Mouse (Mus musculus) MEL (cell line): Measurements from ENCODE around the gene Gtf2h2. TPM values are rescaled to one million over a fixed set of nuclear protein-coding genes. Genes with fewer than 3 reads are reported as not detected.

Source experiments
- DNase-seq: peaks from one replicate; pipeline ENCODE4 v3.0.0; 2011; ENCODE audit warnings: low read depth, low spot score
- H3K27ac ChIP-seq: 2 replicates; pipeline ENCODE4 v1.5.1; 2012; ENCODE audit warnings: low read depth, mild to moderate bottlenecking, control low read depth, low read length, moderate library complexity; ENCODE audit not compliant: control insufficient read depth
- H3K27me3 ChIP-seq, 2 experiments: fragments of 150-350 bp in 1 of 2; sonication (generic) in 1 of 2; 2 replicates each; pipeline ENCODE4 v1.6.1; 2012; ENCODE audit warnings: low read length in 2 of 2, mild to moderate bottlenecking in 2 of 2, improper control_type of control experiment in 1 of 2, moderate library complexity in 1 of 2; ENCODE audit not compliant: insufficient read depth in 2 of 2, control insufficient read depth in 1 of 2
- H3K36me3 ChIP-seq, 2 experiments: 2 replicates each; pipeline ENCODE4 v1.6.1; 2012 to 2014; ENCODE audit warnings: low read length in 2 of 2, improper control_type of control experiment in 1 of 2, inconsistent platforms in 1 of 2, mild to moderate bottlenecking in 1 of 2; ENCODE audit not compliant: insufficient read depth in 2 of 2, control insufficient read depth in 1 of 2
- H3K4me1 ChIP-seq, 2 experiments: fragments of 150-350 bp in 1 of 2; sonication (generic) in 1 of 2; 2 replicates each; pipeline ENCODE4 v1.6.1; 2012; ENCODE audit warnings: low read length in 2 of 2, improper control_type of control experiment in 1 of 2, mild to moderate bottlenecking in 1 of 2; ENCODE audit not compliant: insufficient read depth in 2 of 2, control insufficient read depth in 1 of 2
- H3K4me3 ChIP-seq, 2 experiments: fragments of 150-350 bp in 1 of 2; sonication (generic) in 1 of 2; 2 replicates each; pipeline ENCODE4 v1.5.1; 2012; ENCODE audit warnings: low read depth in 2 of 2, low read length in 2 of 2, mild to moderate bottlenecking in 2 of 2, moderate library complexity in 2 of 2, control low read depth in 1 of 2, improper control_type of control experiment in 1 of 2; ENCODE audit not compliant: control insufficient read depth in 1 of 2, insufficient read depth in 1 of 2
- H3K79me2 ChIP-seq: 2 replicates; pipeline ENCODE4 v1.6.1; 2012; ENCODE audit warnings: mild to moderate bottlenecking, low read length, moderate library complexity; ENCODE audit not compliant: control insufficient read depth, poor library complexity, insufficient read depth
- H3K9ac ChIP-seq: 2 replicates; pipeline ENCODE4 v1.6.1; 2012; ENCODE audit warnings: low read depth, mild to moderate bottlenecking, control low read depth, low read length, moderate library complexity; ENCODE audit not compliant: control insufficient read depth, poor library complexity, severe bottlenecking
- H3K9me3 ChIP-seq: fragments of 150-350 bp; sonication (generic); replicated peaks from 2 replicates; pipeline ENCODE4 v1.6.1; 2012; ENCODE audit warnings: mild to moderate bottlenecking, low read length, improper control_type of control experiment, moderate library complexity; ENCODE audit not compliant: insufficient read depth
- BHLHE40 ChIP-seq: IDR thresholded peaks from 2 replicates; pipeline ENCODE4 v1.6.1; 2012; ENCODE audit warnings: low read depth, mild to moderate bottlenecking, inconsistent platforms, low read length, improper control_type of control experiment, borderline replicate concordance
- CHD2 ChIP-seq: IDR thresholded peaks from 2 replicates; pipeline ENCODE4 v1.6.1; 2011; ENCODE audit warnings: low read length, improper control_type of control experiment
- CTCF ChIP-seq, 3 experiments: IDR thresholded peaks in 2 of 3; conservative IDR thresholded peaks in 1 of 3; 2 replicates each; pipeline ENCODE4 v1.5.1; 2011 to 2012; ENCODE audit warnings: low read length in 3 of 3, low read depth in 2 of 3, mild to moderate bottlenecking in 2 of 3, improper control_type of control experiment in 1 of 3, inconsistent platforms in 1 of 3, mixed read lengths in 1 of 3, moderate library complexity in 1 of 3; ENCODE audit not compliant: control insufficient read depth in 1 of 3, insufficient read depth in 1 of 3, poor library complexity in 1 of 3, severe bottlenecking in 1 of 3
- ELF1 ChIP-seq: IDR thresholded peaks from 2 replicates; pipeline ENCODE4 v1.6.1; 2014; ENCODE audit warnings: low read depth, mild to moderate bottlenecking, inconsistent platforms, low read length, improper control_type of control experiment, moderate library complexity
- ETS1 ChIP-seq: IDR thresholded peaks from 2 replicates; pipeline ENCODE4 v1.6.1; 2012; ENCODE audit warnings: low read depth, mild to moderate bottlenecking, inconsistent platforms, low read length, improper control_type of control experiment, moderate library complexity
- JUND ChIP-seq: IDR thresholded peaks from 2 replicates; pipeline ENCODE4 v1.6.1; 2011; ENCODE audit warnings: low read depth, mild to moderate bottlenecking, improper control_type of control experiment, low read length
- KAT2A ChIP-seq: conservative IDR thresholded peaks from 2 replicates; pipeline ENCODE4 v1.6.1; 2012; ENCODE audit warnings: low read depth, low read length, improper control_type of control experiment, inconsistent platforms
- MAFK ChIP-seq: IDR thresholded peaks from 2 replicates; pipeline ENCODE4 v1.6.1; 2011; ENCODE audit warnings: low read depth, mild to moderate bottlenecking, low read length, improper control_type of control experiment, borderline replicate concordance
- MAX ChIP-seq: IDR thresholded peaks from 2 replicates; pipeline ENCODE4 v1.6.1; 2011; ENCODE audit warnings: low read length, improper control_type of control experiment
- MAZ ChIP-seq: IDR thresholded peaks from 2 replicates; pipeline ENCODE4 v1.6.1; 2012; ENCODE audit warnings: low read depth, mild to moderate bottlenecking, inconsistent platforms, low read length, improper control_type of control experiment
- MEF2A ChIP-seq: IDR thresholded peaks from 2 replicates; pipeline ENCODE4 v1.6.1; 2014; ENCODE audit warnings: low read depth, mild to moderate bottlenecking, inconsistent platforms, low read length, improper control_type of control experiment; ENCODE audit not compliant: poor library complexity, insufficient replicate concordance, severe bottlenecking; ENCODE audit errors: extremely low read depth
- MYB ChIP-seq: IDR thresholded peaks from 2 replicates; pipeline ENCODE4 v1.6.1; 2011; ENCODE audit warnings: mild to moderate bottlenecking, low read depth, low read length, improper control_type of control experiment
- MYC ChIP-seq: IDR thresholded peaks from 2 replicates; pipeline ENCODE4 v1.6.1; 2011; ENCODE audit warnings: low read depth, mild to moderate bottlenecking, low read length, improper control_type of control experiment, moderate library complexity
- NELFE ChIP-seq: IDR thresholded peaks from 2 replicates; pipeline ENCODE4 v1.6.1; 2011; ENCODE audit warnings: low read depth, low read length, improper control_type of control experiment
- POLR2A ChIP-seq, 2 experiments: IDR thresholded peaks; 2 replicates each; pipeline ENCODE4 v1.6.1; 2011 to 2012; ENCODE audit warnings: low read length in 2 of 2, mild to moderate bottlenecking in 2 of 2, control low read depth in 1 of 2, improper control_type of control experiment in 1 of 2, low read depth in 1 of 2, moderate library complexity in 1 of 2; ENCODE audit not compliant: control insufficient read depth in 1 of 2, insufficient read depth in 1 of 2, poor library complexity in 1 of 2
- POLR2AphosphoS2 ChIP-seq: IDR thresholded peaks from 2 replicates; pipeline ENCODE4 v1.6.1; 2011; ENCODE audit warnings: low read length, improper control_type of control experiment
- RAD21 ChIP-seq: IDR thresholded peaks from 2 replicates; pipeline ENCODE4 v1.6.1; 2011; ENCODE audit warnings: mild to moderate bottlenecking, low read depth, low read length, improper control_type of control experiment
- RCOR1 ChIP-seq: IDR thresholded peaks from 2 replicates; pipeline ENCODE4 v1.6.1; 2012; ENCODE audit warnings: low read depth, mild to moderate bottlenecking, inconsistent platforms, low read length, improper control_type of control experiment
- SIN3A ChIP-seq: IDR thresholded peaks from 2 replicates; pipeline ENCODE4 v1.6.1; 2012; ENCODE audit warnings: low read length, improper control_type of control experiment, inconsistent platforms
- SMC3 ChIP-seq: IDR thresholded peaks from 2 replicates; pipeline ENCODE4 v1.6.1; 2011; ENCODE audit warnings: low read depth, low read length, improper control_type of control experiment
- TCF12 ChIP-seq: IDR thresholded peaks from 2 replicates; pipeline ENCODE4 v1.6.1; 2014; ENCODE audit warnings: low read depth, mild to moderate bottlenecking, inconsistent platforms, low read length, improper control_type of control experiment, moderate library complexity
- UBTF ChIP-seq: IDR thresholded peaks from 2 replicates; pipeline ENCODE4 v1.6.1; 2012; ENCODE audit warnings: low read depth, mild to moderate bottlenecking, inconsistent platforms, low read length, improper control_type of control experiment, moderate library complexity, borderline replicate concordance; ENCODE audit not compliant: insufficient read depth
- USF1 ChIP-seq: IDR thresholded peaks from 2 replicates; pipeline ENCODE4 v1.6.1; 2014; ENCODE audit warnings: low read depth, mild to moderate bottlenecking, inconsistent platforms, low read length, improper control_type of control experiment, moderate library complexity
- ZC3H11A ChIP-seq: IDR thresholded peaks from 2 replicates; pipeline ENCODE4 v1.6.1; 2012; ENCODE audit warnings: low read depth, mild to moderate bottlenecking, inconsistent platforms, low read length, improper control_type of control experiment
- ZKSCAN1 ChIP-seq: IDR thresholded peaks from 2 replicates; pipeline ENCODE4 v1.6.1; 2012; ENCODE audit warnings: low read depth, mild to moderate bottlenecking, inconsistent platforms, low read length, improper control_type of control experiment, moderate library complexity
- ZMIZ1 ChIP-seq: IDR thresholded peaks from 2 replicates; pipeline ENCODE4 v1.6.1; 2012; ENCODE audit warnings: low read depth, mild to moderate bottlenecking, inconsistent platforms, low read length, improper control_type of control experiment, moderate library complexity
- ZNF384 ChIP-seq: IDR thresholded peaks from 2 replicates; pipeline ENCODE4 v1.6.1; 2012; ENCODE audit warnings: low read depth, mild to moderate bottlenecking, inconsistent platforms, low read length, improper control_type of control experiment
- polyA plus RNA-seq, 2 experiments: library from polyadenylated mRNA; stranded (reverse) in 1 of 2; unstranded in 1 of 2; fragments of >175 nt in 1 of 2; fragments of >200 nt in 1 of 2; gene quantifications; 2 replicates each; pipeline versions ENCODE4 v1.2.1 to v1.2.4; 2012; ENCODE audit warnings: low replicate concordance in 2 of 2, low read depth in 1 of 2; ENCODE audit not compliant: insufficient read length in 2 of 2, insufficient read depth in 1 of 2, missing spikeins in 1 of 2
- total RNA-seq: library from RNA; depleted of rRNA; stranded (reverse); fragments of 300-350 nt; gene quantifications from 2 replicates; pipeline ENCODE4 v1.2.3, GENCODE M21; 2012

Gene Gtf2h2
- total and polyA plus RNA-seq, 3 experiments, result 47.2 to 71.6 TPM; not detected in 1

GRCm38 (mm10) chr13:100523698-100524097, 31.3 kb upstream of the Gtf2h2 start:
- Histone ChIP-seq H3K36me3 (no peaks in the 10 kb centered on the region), H3K4me3 (no peak overlapping the region), H3K9me3 (no peaks in the 10 kb centered on the region), H3K27ac (no peak overlapping the region), H3K9ac (no peak overlapping the region), H3K79me2 (no peaks in the 10 kb centered on the region), H3K27me3 (no peaks in the 10 kb centered on the region), H3K4me1 (peaks cover 2 to 10% of the 10 kb centered on the region in 2 experiments; a peak in 3 of 4 replicates)
- no peak for DNase-seq
- no peak for TF ChIP-seq TCF12
- no peak for TF ChIP-seq MYB
- no peak for TF ChIP-seq ZMIZ1
- TF ChIP-seq ELF1, result no peak
- no peak for TF ChIP-seq ETS1
- no peak for TF ChIP-seq POLR2AphosphoS2
- TF ChIP-seq ZKSCAN1, result no peak
- no peak for TF ChIP-seq NELFE
- TF ChIP-seq CHD2, result no peak
- TF ChIP-seq SIN3A, result no peak
- TF ChIP-seq MYC, result no peak
- no peak for TF ChIP-seq RCOR1
- no peak for TF ChIP-seq CTCF (IDR thresholded peaks at IDR 0.05 in 2 of 3, conservative IDR thresholded peaks at IDR 0.05 in 1 of 3; ENCODE audit: control insufficient read depth in 1 of 3, insufficient read depth in 1 of 3, low read depth in 2 of 3, low read length in 3 of 3, poor library complexity in 1 of 3, severe bottlenecking in 1 of 3)
- TF ChIP-seq UBTF, result no peak
- no peak for TF ChIP-seq POLR2A (IDR thresholded peaks at IDR 0.05; ENCODE audit: control insufficient read depth in 1 of 2, insufficient read depth in 1 of 2, low read depth in 1 of 2, low read length in 2 of 2, poor library complexity in 1 of 2)
- no peak for TF ChIP-seq MAX

- Histone ChIP-seq H3K27ac (no peak overlapping the region), H3K9me3 (no peaks in the 10 kb centered on the region), H3K4me3 (no peak overlapping the region)
- no peak for TF ChIP-seq ZC3H11A
- no peak for TF ChIP-seq POLR2A (IDR thresholded peaks at IDR 0.05; ENCODE audit: control insufficient read depth in 1 of 2, insufficient read depth in 1 of 2, low read depth in 1 of 2, low read length in 2 of 2, poor library complexity in 1 of 2)
- TF ChIP-seq KAT2A, result no peak
- no peak for TF ChIP-seq ZMIZ1
- 0 out of 2 replicates have a peak, but pooled peaks have one; percentile 10 for TF ChIP-seq ETS1
- TF ChIP-seq SMC3, result no peak
- no peak for TF ChIP-seq USF1
- TF ChIP-seq ELF1, result no peak
- TF ChIP-seq RAD21, result no peak
- no peak for TF ChIP-seq JUND
- no peak for TF ChIP-seq SIN3A
- TF ChIP-seq CHD2, result no peak
- TF ChIP-seq MYB, result 0 out of 2 replicates have a peak, but pooled peaks have one; percentile 39
- TF ChIP-seq MYC, result no peak
- TF ChIP-seq MAFK, result 0 out of 2 replicates have a peak, but pooled peaks have one; percentile 12
- TF ChIP-seq NELFE, result no peak
- TF ChIP-seq ZKSCAN1, result no peak
- no peak for TF ChIP-seq POLR2AphosphoS2
- TF ChIP-seq MEF2A, result no peak
- peak; percentile 81 for TF ChIP-seq ZNF384
- no peak for TF ChIP-seq MAZ
- no peak for TF ChIP-seq CTCF (IDR thresholded peaks at IDR 0.05 in 2 of 3, conservative IDR thresholded peaks at IDR 0.05 in 1 of 3; ENCODE audit: control insufficient read depth in 1 of 3, insufficient read depth in 1 of 3, low read depth in 2 of 3, low read length in 3 of 3, poor library complexity in 1 of 3, severe bottlenecking in 1 of 3)
- no peak for TF ChIP-seq BHLHE40
These were observed 29.6 kb upstream of the Gtf2h2 start for GRCm38 (mm10) chr13:100521724-100522591.

More at GRCm38 (mm10) chr13:100521724-100522591, 29.6 kb upstream of the Gtf2h2 start:
- H3K79me2 ChIP-seq, result no peaks in the 10 kb centered on the region
- peaks cover 6 to 20% of the 10 kb centered on the region in 2 experiments; a peak in 3 of 4 replicates for H3K4me1 ChIP-seq
- peaks cover 0 to 3% of the 10 kb centered on the region in 2 experiments; a peak in 2 of 4 replicates for H3K36me3 ChIP-seq
- DNase-seq, result peak; percentile 19
- H3K27me3 ChIP-seq, result no peaks in the 10 kb centered on the region
- no peak overlapping the region for H3K9ac ChIP-seq
